Mouse (Mus musculus) fibroblast of lung, adult 2 months (primary cell): ENCODE data around the gene Gm8257.
"Not testable (repeated sequence)": the region's sequence is repeated elsewhere in the genome, so short reads cannot be mapped to it uniquely, and the experiment has no call there.

ENCODE experiments used
- DNase-seq: peaks from one replicate; pipeline ENCODE4 v3.0.0-alpha.2; 2011; ENCODE audit warnings: low read depth

Gene Gm8257

DNA sequence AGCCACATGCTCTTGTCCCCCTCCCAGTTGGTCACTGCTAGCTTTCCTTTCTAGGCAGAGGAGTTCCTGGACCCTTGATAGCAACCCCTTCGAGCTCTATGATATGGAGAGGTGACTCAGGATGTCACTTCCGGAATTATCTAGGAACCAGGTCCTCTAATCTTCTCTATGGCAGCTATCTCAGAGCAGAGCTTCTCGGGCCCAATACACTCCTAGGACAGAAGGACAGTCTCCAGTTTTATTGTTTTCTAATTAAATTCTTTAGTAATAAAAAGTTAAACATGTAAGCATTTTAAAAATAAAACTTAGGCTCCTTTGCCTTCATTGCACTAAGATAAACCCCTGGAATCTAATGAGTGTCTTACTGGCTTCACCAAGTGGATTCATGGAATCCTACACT, at the start of gene Gm8257:
Gm8257 (minus strand) TSS at position 101 of the 400 bp plus-strand sequence.
- not testable (repeated sequence) for DNase-seq

DNA sequence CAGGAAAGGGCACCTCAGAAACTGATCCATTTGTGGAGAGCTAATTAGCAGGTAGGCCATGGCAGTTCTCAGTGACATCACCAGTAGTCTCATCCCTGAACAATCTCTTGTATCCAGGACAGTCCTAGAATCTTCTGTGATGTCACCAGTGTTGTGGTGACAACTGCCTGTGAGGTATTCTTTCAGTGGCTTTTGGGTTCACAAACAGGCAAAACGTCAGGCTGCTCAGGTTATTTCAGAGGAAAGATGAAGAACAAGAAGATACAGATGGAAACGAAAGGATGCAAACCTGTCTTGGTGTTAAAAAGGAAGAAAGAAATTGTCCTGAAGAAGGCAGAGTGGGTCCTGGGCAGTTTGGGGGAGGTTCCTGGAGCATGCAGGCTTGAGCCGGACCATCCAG, 44.0 kb upstream of the Gm8257 start, which contains the start of gene Gm8267:
Gm8267 (minus strand) TSS at position 101 of the 400 bp plus-strand sequence.
- DNase-seq, result no peak

DNA sequence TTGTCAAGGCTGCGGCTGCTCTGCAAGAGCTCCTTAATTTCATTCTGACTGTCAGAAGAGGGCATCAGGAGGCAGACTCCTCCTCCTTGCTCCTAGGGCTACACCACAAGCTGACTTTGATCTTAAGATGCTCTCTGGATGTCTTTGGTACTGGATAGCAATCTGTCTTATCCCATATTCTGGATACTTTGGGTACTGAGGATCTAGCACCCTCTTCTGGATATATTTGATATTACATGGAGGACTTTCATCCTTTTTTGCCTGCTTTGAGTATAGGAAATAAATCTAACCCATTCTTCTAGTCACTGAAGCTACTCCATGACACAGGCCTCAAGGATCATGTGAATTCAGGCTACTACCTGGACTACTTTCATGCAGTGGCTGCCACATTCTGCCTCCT, 36.5 kb upstream of the Gm8257 start:
- not testable (repeated sequence) for DNase-seq

DNA sequence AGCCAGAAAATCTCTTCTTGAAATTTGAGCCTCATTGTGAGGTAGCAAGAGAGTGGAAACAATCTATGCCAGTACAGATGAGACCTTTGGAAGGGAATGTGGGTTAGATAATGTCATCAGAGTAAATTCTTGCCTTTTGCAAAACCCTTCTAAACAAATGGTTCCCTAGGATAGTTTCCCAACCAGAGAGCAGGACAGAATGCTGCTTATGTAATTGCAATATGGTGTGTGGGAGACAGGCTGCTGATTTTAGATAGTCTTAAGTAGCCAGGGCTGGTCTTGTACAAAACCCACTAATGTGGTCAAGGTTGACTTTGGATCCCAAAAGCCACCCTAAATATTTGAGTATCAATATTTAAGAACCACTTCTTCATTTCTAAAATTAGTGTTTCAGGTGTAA, 24.5 kb upstream of the Gm8257 start:
- DNase-seq, result not testable (repeated sequence)

DNA sequence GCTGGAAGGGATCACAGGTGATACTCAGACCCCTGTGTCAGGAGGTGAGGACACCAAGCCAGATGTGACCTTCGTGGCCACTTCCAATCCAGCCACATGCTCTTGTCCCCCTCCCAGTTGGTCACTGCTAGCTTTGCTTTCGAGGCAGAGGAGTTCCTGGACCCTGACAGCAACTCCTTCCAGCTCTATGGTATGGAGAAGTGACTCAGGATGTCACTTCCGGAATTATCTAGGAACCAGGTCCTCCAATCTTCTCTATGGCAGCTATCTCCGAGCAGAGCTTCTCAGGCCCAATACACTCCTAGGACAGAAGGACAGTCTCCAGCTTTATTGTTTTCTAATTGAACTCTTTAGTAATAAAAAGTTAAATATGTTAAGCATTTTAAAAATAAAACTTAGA, 78.5 kb downstream of the Gm8257 start, which contains the start of gene Gm5624:
Gm5624 (minus strand) TSS at position 202 of the 400 bp plus-strand sequence.
- not testable (repeated sequence) for DNase-seq
